Mouse (Mus musculus): ENCODE data around the gene Foxc2. TPM values are rescaled to one million over a fixed set of nuclear protein-coding genes. Genes with fewer than 3 reads are reported as not detected.

The Foxc2 gene
- polyA plus RNA-seq, 2 experiments, result 9.7 to 14.3 TPM

DNA sequence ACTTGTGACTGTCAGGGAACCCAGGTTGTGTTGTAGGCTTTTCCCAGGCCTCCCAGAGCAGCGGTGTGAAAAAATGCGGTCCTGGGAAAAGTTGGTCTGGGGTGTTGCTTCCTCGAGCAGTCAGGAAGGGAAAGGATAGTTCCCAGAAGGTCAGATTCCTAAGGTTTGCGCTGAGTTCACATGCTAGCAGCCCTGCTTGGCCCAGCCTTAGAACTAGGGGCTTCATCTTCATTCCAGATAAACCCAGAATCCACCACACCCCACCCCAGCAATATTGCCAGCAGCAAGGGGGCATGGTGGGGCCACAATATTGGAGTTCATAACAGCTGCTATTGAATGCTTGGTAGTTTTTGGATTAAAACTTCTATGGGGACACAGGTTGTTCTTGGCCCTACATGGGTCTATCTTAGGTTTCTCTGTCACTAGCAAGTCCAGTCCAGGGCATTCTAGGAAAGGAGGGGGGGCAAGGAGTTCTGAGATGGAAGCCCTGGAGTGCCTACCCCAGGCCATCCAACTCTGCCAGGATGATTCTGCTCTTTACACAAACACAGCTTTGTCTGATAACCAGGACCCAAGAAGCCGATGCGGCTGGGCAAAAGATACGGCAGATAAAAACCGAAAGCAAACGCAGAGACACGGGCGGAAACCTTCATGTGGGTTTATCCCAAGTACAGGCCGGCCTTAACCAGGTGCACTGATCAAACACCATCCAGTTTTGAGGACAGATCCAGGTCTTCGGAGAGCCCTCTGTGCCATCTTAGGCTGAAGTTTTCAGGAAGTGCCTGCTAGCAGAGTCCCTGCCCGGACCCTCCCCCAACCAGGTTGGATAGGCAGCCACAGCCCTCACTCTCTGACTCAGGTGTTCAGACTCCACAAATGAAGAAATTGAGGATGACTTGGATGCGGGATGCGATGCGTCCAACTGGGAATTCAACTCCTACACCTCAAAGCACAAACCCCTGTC, 4.8 kb downstream of the Foxc2 start:
- H3K4me3 ChIP-seq (replicated peaks; ENCODE audit: low read length), result peak overlapping the region; percentile 62
- peaks cover 6% of the 10 kb centered on the region; the same call in 1 of the 2 replicates for H3K4me1 ChIP-seq (ENCODE audit: control insufficient read depth, insufficient read depth, low read length)
- ATAC-seq (ENCODE audit: low FRiP score, low read depth), result no peak

DNA sequence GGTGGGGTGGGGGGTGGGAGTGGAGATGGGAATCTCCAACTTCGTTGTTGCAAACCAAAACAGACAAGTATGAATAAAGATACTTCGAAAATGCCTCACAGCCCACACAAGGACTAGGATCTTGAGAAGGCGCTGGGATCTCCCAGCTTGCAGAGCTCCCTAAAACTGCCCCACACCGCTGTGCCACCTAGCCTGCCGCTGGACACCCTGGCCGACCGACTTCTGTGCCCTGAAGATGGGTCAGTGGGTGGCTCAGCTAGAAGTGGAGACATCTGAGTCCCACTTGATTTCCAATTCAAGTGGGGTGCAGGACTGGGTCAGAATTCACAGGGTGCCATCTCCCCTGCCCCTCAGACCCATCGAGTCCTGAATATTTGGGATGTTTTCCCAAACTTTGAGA, 5.7 kb downstream of the Foxc2 start:
- H3K9ac ChIP-seq (ENCODE audit: low read depth, low read length, severe bottlenecking), result no peak overlapping the region
- peaks cover 6% of the 10 kb centered on the region; the same call in 1 of the 2 replicates for H3K4me1 ChIP-seq (ENCODE audit: control insufficient read depth, insufficient read depth, low read length)
- no peaks in the 10 kb centered on the region for H3K9me3 ChIP-seq (ENCODE audit: control insufficient read depth, low read length)
- no peak for TF ChIP-seq POLR2A (IDR thresholded peaks at IDR 0.05; ENCODE audit: borderline replicate concordance, extremely low read depth, insufficient read depth, insufficient read length)
- ATAC-seq (ENCODE audit: low FRiP score, low read depth) (no peak), DNase-seq (ENCODE audit: low spot score) (no peak)
- WGBS, result 17% methylated on average over 8 of the region's 8 CpGs
- H3K4me3 ChIP-seq (replicated peaks; ENCODE audit: low read length), result peak overlapping the region; percentile 62
- H3K36me3 ChIP-seq (ENCODE audit: control insufficient read depth, insufficient read depth, low read length), result peaks cover 9% of the 10 kb centered on the region; the same call in 1 of the 2 replicates
- H3K27ac ChIP-seq (replicated peaks; ENCODE audit: low read depth, low read length), result no peak overlapping the region
- H3K4me2 ChIP-seq (replicated peaks; ENCODE audit: low read depth, low read length, severe bottlenecking), result peak overlapping the region; percentile 84; the same call in 1 of the 2 replicates
- H3K27me3 ChIP-seq (ENCODE audit: control insufficient read depth, insufficient read depth, low read length), result peaks cover 89% of the 10 kb centered on the region

More for the DNA sequence above, 4.8 kb downstream of the Foxc2 start:
- peak overlapping the region; percentile 84 for H3K4me2 ChIP-seq (replicated peaks; ENCODE audit: low read depth, low read length, severe bottlenecking)
- no peaks in the 10 kb centered on the region for H3K9me3 ChIP-seq (ENCODE audit: control insufficient read depth, low read length)
- no peak for DNase-seq (ENCODE audit: low spot score)
- whole genome bisulfite sequencing, result 21% methylated on average over 17 of the region's 17 CpGs
- no peak overlapping the region for H3K27ac ChIP-seq (replicated peaks; ENCODE audit: low read depth, low read length)
- 0 out of 2 replicates have a peak overlapping the region, but pooled peaks have one; percentile 46 for H3K9ac ChIP-seq (ENCODE audit: low read depth, low read length, severe bottlenecking)
- peaks cover 86% of the 10 kb centered on the region for H3K27me3 ChIP-seq (ENCODE audit: control insufficient read depth, insufficient read depth, low read length)
- no peak for TF ChIP-seq POLR2A (IDR thresholded peaks at IDR 0.05; ENCODE audit: borderline replicate concordance, extremely low read depth, insufficient read depth, insufficient read length)
- H3K36me3 ChIP-seq (ENCODE audit: control insufficient read depth, insufficient read depth, low read length), result peaks cover 9% of the 10 kb centered on the region; the same call in 1 of the 2 replicates

- no peak for ATAC-seq (ENCODE audit: low FRiP score, low read depth)
- H3K9me3 ChIP-seq (ENCODE audit: control insufficient read depth, low read length), result no peaks in the 10 kb centered on the region
- H3K4me1 ChIP-seq (ENCODE audit: control insufficient read depth, insufficient read depth, low read length), result peaks cover 6% of the 10 kb centered on the region; the same call in 1 of the 2 replicates
- no peak overlapping the region; the same call in 1 of the 2 replicates for H3K4me3 ChIP-seq (replicated peaks; ENCODE audit: low read length)
- TF ChIP-seq POLR2A (IDR thresholded peaks at IDR 0.05; ENCODE audit: borderline replicate concordance, extremely low read depth, insufficient read depth, insufficient read length), result no peak
- H3K4me2 ChIP-seq (replicated peaks; ENCODE audit: low read depth, low read length, severe bottlenecking), result no peak overlapping the region
- DNase-seq (ENCODE audit: low spot score), result no peak
- H3K27ac ChIP-seq (replicated peaks; ENCODE audit: low read depth, low read length), result no peak overlapping the region
- H3K9ac ChIP-seq (ENCODE audit: low read depth, low read length, severe bottlenecking), result no peak overlapping the region
- peaks cover 88% of the 10 kb centered on the region for H3K27me3 ChIP-seq (ENCODE audit: control insufficient read depth, insufficient read depth, low read length)
- H3K36me3 ChIP-seq (ENCODE audit: control insufficient read depth, insufficient read depth, low read length), result peaks cover 9% of the 10 kb centered on the region; the same call in 1 of the 2 replicates
- WGBS, result 30% methylated on average over 7 of the region's 7 CpGs
Observed at GRCm38 (mm10) chr8:121122368-121122767, 6.4 kb downstream of the Foxc2 start.

DNA sequence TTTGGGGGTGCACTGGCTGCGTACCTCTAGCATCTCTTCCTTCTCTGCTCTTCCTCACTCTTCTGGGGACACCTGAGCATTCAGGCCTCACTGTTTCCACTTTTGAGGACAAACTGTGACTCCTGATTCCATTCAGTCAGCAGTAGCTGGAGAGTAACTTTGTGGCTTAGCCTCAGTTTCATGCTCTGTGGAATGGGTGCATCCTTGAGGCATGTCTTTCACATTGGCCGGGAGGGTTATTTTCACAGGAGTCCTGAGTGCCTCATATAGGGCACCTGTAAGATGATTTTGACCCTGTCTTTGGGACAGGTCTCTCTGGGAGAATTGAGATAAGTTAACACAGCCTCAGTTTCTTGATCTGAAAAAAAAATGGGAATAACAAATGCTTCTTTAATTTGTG, 7.1 kb downstream of the Foxc2 start:
- no peak overlapping the region for H3K4me2 ChIP-seq (replicated peaks; ENCODE audit: low read depth, low read length, severe bottlenecking)
- no peak overlapping the region for H3K4me3 ChIP-seq (replicated peaks; ENCODE audit: low read length)
- ATAC-seq (ENCODE audit: low FRiP score, low read depth) (no peak), DNase-seq (ENCODE audit: low spot score) (no peak)
- H3K27me3 ChIP-seq (ENCODE audit: control insufficient read depth, insufficient read depth, low read length), result peaks cover 89% of the 10 kb centered on the region
- WGBS, result 52% methylated on average over 2 of the region's 2 CpGs
- no peaks in the 10 kb centered on the region for H3K9me3 ChIP-seq (ENCODE audit: control insufficient read depth, low read length)
- H3K27ac ChIP-seq (replicated peaks; ENCODE audit: low read depth, low read length), result no peak overlapping the region
- TF ChIP-seq POLR2A (IDR thresholded peaks at IDR 0.05; ENCODE audit: borderline replicate concordance, extremely low read depth, insufficient read depth, insufficient read length), result no peak
- peaks cover 10% of the 10 kb centered on the region; the same call in 1 of the 2 replicates for H3K4me1 ChIP-seq (ENCODE audit: control insufficient read depth, insufficient read depth, low read length)
- no peak overlapping the region for H3K9ac ChIP-seq (ENCODE audit: low read depth, low read length, severe bottlenecking)
- peaks cover 9% of the 10 kb centered on the region; the same call in 1 of the 2 replicates for H3K36me3 ChIP-seq (ENCODE audit: control insufficient read depth, insufficient read depth, low read length)

GRCm38 (mm10) chr8:121124547-121125239, 8.7 kb downstream of the Foxc2 start:
- Histone ChIP-seq H3K36me3 (ENCODE audit: control insufficient read depth, insufficient read depth, low read length) (peaks cover 9% of the 10 kb centered on the region; the same call in 1 of the 2 replicates), H3K9me3 (ENCODE audit: control insufficient read depth, low read length) (no peaks in the 10 kb centered on the region), H3K4me1 (ENCODE audit: control insufficient read depth, insufficient read depth, low read length) (peaks cover 22% of the 10 kb centered on the region; the same call in 1 of the 2 replicates), H3K4me3 (replicated peaks; ENCODE audit: low read length) (peak overlapping the region; percentile 33; the same call in 1 of the 2 replicates), H3K27me3 (ENCODE audit: control insufficient read depth, insufficient read depth, low read length) (peaks cover 97% of the 10 kb centered on the region), H3K4me2 (replicated peaks; ENCODE audit: low read depth, low read length, severe bottlenecking) (peak overlapping the region; percentile 57), H3K9ac (ENCODE audit: low read depth, low read length, severe bottlenecking) (no peak overlapping the region), H3K27ac (replicated peaks; ENCODE audit: low read depth, low read length) (no peak overlapping the region)
- 4% methylated on average over 17 of the region's 17 CpGs for WGBS
- no peak for TF ChIP-seq POLR2A (IDR thresholded peaks at IDR 0.05; ENCODE audit: borderline replicate concordance, extremely low read depth, insufficient read depth, insufficient read length)
- DNase-seq (ENCODE audit: low spot score), result no peak
- ATAC-seq (ENCODE audit: low FRiP score, low read depth), result no peak
